Mouse (Mus musculus) fat pad, adult 2 months (tissue): ENCODE measurements around the gene Bend3.

Experiments used
- DNase-seq: peaks from one replicate; pipeline ENCODE4 v3.0.0-alpha.2; 2011; ENCODE audit warnings: low read depth, low spot score; ENCODE audit errors: extremely low read depth

The Bend3 gene

DNA sequence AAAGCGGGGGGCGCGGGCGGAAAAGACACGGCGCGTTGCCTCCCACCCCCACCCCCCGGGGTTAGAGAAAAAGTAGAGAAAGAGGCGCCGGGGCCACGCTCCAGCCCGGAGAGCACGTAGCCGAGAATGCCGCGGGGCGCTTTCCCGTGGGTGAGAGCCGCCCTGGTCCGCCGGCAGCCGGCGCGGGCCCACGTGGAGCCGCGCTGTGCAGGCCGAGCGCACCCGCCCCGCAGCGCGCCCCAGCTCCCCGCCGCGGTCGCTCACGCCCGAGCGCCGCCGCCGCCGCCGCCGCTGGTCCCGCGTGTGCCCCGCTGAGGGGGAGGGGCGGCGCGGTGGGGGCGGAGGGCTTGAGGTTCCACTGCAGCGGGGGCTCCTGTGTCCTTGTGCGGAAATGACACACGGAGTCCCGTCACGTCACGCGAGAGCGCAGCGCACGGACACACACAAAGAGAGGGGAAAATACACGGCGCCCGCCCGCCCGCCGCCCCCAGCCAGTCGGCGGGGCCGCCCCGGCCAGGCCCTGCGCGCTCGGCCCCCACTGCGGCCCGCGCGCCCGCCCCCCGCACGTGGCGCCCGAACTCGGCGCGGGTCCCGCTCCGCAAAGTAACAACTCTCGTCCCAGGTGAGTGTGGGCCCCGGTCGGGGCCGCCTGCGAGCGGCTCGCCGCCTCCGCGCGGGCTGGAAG lies at the start of gene Bend3:
Gene Bend3 (plus strand): TSS at position 81 of the 685 bp plus-strand sequence.
- no peak for DNase-seq

DNA sequence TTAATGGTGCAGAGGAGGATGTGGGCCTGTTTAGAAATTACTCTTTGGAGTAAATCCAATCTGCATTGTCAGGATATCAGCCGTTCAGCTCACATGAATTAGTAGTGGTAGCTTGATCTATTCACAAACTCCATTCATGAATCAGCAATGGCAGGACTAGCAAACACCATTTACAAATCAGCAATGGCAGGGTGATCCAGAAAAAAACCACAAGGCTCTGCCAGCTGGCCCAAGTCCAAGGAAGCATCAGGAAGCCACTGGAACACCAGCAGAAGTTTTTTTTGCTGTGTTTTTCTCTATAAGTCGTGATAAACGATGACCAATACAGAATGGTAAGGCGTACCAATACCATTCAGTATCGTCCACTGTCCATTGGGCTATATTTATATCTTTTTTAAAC lies 48.0 kb upstream of the Bend3 start:
- no peak for DNase-seq

DNA sequence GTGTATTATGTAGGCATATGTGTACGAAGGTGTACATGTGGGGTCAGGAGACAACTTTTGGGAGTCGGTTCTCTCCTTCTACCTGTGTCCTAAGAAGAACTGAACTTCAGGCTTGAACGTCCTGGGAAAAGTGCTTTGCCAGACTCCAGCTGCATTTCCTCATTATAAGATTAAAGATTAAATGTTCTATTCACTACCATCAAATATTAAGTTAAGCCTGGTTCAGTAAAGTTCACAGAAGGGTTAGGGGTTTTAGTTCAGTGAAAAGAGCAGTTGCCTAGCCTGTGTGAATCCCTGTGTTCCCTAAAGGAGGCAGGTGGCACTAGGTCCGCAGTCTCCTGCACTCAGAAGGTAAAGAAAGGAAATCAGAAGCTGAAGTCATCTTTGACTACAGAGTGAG lies 44.3 kb upstream of the Bend3 start:
- DNase-seq: no peak

DNA sequence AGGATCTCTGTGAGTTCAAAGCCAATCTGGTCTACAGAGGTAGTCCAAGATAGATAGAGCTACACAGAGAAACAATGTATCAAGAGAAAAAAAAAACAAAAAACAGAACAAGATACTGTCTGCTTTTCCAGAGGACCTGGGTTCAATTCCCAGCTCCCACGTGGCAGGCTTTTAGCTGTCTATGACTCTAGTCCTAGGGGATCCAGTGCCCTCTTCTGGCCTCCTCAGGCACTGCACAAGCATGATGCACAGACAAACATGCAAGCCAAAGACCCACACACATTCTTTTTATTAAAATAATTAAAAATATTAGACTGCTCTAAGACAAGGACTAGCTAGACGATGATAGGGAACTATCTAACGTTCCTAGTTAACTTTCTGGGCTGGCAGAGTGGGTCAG lies 42.9 kb upstream of the Bend3 start:
- DNase-seq: no peak

DNA sequence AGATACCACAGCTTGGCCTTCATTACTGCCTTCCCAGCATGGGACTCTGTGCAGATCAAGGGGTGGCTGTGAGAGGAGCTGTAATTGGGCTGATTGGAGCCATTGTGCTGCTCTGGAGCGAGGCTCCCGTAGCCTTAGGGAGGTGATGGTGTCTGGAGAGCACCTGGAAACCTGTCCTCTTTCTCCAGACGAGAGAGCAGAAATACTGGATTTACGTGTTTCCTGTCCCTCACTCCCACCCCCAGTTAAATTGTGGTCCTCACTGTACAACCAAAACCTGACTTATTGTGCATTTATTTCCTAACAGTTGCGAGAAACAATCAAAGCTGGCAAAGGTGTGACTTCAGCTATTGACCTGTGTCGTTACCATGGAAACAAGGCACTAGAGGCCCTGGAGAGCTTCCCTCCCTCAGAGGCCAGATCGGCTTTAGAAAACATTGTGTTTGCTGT lies 39.1 kb upstream of the Bend3 start:
- DNase-seq: no peak

DNA sequence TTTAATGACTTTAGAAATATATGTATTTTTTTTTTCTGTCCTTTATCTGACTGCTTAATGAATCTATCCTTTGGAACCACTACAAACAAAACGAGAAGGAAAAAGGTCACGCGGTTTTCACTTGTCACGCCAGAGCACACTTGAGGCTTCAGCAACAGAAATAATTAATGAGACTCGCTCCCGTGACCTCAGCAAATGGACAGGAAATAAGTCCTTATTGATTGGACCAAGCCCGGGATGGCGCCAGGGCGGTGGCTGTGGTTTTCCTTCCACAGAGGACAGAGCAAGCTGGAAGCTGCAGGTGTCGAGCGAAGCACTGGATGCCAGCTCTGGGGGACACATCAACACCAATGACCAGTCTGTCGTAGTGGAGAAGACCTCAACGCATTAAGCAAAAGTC lies 38.6 kb upstream of the Bend3 start:
- DNase-seq: no peak

DNA sequence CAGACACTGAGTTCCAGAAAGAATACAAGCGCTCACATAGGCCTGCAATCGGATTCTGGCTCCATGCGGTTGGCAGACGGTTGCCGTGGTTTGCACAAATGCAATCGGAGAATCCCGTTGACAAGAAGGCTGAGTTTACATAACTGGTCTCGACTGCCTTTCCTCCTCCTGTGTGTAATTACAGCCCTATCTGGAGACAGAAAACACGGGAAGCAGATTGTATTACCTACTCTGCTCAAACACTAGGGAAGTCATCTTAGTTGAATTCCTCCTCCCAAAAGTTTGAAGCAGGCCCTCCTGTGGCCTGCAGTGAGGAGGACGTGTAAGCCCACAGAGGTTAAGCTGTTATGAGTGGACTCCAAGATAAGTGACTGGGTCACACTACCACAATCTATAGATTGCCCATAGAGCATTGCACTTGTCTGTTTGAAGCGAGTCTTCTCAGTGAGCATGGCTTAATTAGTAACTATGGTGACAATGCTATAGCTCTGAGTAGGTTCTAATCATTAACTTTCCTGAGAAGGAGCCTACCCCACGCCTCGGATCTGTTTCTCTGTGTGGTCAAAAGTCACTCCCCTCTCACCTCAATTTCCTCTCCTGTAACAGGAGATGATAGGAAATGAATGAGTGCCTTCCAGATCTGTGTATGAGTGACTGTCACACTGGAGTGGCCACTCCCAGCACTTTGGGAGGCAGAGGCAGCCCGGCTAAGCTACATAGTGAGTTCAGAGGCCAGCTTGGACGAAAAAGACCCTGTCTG lies 37.5 kb upstream of the Bend3 start:
- no peak for DNase-seq

DNA sequence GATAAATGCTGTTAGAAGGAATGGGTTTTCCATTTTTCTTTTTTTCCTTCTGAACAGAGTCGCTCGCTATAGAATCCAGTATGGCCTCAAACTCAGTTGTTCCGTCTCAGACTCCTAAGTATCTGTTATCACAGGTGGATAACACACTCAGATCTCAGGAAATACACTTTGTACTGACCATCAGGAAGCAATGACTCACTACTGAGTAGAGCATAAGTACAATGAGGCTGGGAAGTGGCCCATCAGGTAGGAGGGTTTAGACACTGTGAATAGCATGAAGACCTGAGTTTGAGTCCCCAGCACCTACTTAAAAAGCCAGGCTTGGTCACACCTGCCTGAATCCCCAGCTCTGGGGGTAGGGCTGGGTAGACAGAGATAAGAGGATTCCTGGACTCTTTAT lies 30.0 kb upstream of the Bend3 start:
- no peak for DNase-seq

DNA sequence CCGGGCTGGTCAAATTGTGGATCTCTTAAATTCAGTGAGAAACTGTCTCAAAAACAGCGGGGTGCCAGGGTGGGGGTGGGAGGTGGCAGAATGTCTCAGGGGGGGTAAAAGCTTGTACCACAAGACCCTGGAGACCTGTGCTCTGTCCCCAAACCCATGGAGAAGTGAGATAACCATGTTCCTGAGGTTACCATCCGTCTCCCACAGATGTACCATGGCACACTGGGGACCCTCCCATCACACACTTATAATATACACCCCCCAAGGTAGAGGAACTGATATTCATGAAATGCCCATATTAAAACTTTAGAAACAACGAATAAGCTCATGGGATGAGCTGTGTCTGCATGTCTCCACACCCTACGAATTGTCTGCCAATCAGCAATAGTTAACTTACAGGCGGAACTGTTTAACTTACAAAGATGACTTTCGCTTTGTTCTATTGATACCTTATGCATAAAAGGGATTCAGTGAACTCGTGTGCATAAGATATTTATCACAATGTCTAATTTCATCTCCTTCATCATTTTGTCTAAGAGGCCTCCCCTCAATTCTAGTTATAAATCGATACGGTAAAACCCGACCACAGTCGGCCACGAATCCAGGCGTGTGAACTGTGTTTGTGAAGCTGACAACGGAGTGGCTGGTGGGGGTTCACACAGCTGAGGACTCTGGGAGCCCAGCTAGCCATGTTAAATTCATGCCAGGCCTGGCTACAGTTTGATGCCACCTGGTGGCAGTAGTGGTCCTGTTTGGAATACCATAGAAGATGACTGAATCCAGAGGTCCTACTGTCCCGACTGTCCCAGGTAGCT lies 26.6 kb upstream of the Bend3 start:
- DNase-seq: no peak

DNA sequence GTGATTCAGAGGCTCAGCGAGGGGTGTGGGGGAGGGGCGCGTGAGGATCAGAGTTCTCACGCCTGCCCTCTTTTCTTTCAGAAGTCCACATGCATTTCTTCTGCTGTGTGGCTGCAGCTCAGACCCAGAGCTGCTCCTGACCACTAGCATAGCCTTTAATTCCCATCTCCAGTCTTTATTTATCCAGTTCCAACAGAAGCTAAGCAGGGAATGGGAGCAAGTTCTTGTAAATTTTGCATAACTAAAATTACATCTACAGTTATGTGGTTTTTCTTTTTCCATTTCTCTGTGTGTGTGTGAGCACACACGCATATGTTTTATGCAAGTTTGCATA lies 26.0 kb upstream of the Bend3 start:
- DNase-seq: no peak

DNA sequence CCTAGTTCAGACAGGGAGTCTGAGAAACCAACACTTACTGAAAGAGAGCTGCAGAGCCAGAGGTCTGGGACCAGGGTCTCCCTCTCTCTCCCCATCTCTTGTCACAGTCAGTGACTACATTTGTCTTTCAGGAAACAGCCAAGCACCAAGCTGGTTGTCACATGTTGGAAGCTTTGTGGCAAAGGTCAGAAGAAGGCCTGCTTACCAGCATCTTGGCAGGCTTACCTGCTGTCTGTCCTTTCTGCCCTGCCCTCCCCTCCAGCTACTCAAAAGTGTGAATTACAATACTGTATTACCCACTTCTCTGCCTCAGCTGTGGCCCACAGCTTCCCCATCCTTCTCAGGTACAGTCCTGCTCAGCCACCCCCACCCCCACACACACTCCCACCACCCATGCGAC lies 24.4 kb upstream of the Bend3 start:
- no peak for DNase-seq

DNA sequence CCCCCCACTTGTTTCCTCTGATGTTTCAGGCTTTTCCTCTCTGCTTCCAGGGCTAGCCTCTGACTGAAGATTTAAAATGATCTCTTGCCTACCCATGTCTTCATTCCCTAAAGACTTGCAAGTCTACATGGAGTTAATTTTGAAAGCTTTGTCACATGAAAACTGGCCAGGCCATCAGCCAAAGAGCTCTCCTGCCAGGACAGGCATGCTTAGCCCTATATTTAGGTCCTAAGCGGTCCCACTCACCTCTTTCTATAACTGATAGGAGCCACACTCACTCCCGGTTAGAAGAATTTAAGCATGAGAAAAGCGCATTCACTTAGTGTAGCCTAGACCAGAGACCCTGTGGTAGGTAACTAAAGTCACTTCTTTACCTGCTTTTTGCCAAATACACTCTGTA lies 24.0 kb upstream of the Bend3 start:
- no peak for DNase-seq

DNA sequence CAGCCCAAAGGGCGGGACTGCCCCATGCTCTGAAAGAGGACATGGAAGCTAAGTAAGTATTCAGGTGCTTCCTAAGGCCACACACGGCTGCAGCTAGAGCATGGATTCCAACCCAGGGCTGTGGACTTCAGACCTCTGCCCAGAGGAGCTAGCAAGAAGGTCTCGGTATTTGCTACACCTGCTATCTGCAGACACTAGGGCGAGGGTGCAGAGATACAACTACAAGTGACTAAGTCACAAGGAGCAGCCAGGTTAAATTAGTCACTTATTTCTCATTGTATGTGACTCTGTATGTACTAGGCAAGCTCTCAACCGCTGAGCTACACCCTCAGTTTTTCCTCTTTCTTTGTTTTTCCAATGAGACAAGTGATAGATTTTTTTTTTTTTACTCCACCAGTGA lies 15.8 kb upstream of the Bend3 start:
- no peak for DNase-seq

DNA sequence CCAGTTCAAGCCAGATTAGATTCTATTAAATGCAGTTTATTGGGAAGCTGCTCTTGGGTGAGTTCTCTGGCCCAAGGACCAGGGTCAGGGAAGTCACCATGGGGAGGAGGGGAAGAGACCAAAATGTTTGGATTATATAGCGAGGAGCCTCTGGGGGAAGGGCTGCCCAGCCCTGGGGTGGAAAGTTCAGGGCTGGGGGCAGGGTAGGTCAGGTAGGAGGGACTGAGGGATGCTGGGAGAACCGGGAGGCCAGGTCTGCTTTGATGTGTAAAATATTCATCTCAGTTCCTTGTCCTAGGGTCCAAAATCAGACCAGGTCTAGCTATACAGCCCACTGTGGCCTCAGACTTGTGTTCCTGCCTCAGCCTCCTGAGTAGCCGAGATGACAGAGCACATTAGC lies 15.4 kb upstream of the Bend3 start:
- no peak for DNase-seq

DNA sequence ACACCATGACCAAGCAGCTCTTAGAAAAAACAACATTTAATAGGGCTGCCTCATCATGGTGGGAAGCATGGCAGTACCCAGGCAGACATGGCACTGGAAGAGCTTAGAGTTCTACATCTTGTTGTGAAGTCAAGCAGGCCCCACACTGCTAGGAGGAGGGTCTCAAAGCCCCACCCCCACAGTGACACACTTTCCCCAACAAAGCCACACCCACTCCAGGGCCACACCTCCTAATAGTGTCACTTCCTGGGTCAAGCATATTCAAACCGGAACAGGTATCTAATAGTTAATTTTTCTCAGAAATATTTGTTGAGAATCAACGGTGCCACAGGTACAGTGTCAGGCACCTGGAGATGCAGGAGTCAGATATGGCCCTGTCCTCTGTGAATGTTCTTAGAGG lies 12.4 kb upstream of the Bend3 start:
- no peak for DNase-seq

DNA sequence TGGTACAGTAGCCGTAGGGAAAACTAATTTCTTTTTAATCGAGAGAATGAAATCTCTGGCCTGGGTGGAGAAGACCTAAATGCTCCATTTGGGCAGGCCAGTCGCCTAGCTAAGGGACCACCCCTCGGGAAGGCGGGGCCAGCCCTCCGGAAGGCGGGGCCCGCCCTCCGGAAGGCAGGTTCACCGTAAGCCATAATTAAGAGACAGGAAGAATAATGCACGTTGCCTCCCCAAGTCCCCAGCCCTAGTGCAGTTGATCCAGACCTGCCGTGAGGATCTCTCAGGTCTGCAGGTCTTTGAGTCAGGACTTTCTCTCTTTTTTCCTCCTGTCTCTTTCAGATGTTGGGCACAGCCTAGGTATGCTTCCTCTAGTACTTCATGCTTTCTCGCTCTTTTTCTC lies 11.0 kb upstream of the Bend3 start:
- no peak for DNase-seq

DNA sequence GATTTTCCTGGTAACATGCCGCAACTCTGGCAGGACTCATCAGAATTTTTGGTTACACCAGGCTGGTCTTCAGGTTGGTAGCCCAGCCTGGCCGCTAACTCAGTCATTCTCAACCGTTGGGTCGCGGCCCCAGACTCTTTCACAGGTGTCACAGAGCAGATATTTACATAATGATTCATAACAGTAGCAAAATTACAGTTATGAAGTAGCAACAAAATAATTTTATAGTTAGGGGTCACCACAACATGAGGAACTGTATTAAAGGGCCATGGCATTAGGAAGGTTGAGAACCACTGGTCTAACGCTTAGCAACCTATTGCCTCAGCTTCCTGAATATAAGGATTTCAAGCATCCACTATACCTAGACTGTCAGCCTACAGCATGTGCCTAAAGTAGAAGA lies 10.3 kb upstream of the Bend3 start:
- no peak for DNase-seq

DNA sequence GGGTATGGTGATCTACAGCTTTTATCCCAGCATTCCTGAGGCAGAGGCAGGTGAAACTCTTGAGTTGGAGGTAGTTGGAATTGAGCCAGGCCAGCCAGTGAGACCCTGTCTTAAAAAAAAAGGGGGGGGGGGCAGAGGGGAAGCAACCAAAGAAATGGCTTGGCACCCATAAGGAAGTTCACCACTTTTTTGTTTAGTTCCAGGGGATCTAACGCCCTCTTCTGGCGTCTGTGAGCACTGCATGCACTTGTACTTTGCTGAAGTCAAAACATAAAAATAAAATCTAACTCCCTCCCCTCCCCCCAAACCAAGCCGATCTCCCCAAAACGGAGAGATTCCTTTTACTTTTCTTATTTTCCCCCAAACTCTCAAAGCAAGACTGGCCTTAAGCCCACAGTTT lies 3.3 kb upstream of the Bend3 start:
- no peak for DNase-seq

DNA sequence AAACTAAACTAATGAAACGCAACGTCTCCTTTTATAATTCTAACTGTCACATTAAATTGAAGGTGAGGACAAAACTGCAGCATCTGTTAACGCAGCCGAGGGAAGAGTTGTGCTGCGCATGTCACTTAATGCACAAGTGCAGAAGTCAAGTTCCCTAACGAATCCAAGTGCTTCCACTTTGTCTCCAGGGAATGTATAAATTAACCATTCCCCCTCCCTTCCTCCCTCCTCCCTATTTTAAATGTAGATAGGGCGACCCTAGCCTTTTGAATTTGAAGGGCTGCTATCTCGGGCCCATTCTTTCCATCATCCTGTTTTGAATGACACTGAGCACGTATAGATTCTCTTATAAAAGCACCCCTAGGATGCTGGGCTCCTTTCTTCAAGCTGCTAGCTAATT lies 1.2 kb upstream of the Bend3 start:
- no peak for DNase-seq

DNA sequence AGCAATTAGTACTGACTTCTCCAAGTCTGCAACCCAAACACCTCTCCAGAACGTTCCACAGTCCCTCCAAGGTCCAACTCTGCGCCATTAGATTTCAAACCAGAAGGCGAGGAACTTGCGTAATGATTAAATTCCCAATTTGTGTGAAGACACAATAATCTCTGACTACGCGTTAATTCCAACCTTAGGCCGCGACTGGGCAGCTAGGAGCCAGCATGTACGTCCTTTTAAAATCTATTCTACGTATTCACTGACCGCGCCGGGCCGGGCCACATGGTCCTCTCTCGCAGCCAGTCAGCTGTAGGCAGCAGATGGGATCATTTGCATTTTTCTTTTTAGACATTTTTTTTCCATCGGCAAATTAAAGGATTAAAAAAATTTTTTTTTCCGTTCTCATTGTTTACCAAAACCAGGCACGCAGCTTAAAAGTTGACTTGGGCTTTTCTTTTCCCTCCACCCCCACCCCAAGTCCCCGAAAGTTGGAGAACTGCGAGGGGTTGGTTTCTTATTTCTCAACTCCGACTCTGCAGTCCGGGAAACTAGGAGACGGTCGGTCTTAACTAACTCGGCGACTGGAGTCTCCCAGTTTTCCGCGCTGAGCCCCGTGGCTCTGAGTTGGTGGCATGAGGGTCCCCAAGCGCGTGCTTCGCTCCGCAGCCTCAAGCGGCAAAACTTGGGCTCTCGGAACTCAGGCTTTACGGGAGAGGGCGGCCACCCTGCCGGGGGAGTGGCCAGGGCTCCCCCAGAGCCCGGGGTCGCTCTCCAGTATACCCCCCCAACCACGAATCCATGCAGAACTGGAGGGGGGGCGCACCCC lies 558 bp upstream of the Bend3 start:
- no peak for DNase-seq

DNA sequence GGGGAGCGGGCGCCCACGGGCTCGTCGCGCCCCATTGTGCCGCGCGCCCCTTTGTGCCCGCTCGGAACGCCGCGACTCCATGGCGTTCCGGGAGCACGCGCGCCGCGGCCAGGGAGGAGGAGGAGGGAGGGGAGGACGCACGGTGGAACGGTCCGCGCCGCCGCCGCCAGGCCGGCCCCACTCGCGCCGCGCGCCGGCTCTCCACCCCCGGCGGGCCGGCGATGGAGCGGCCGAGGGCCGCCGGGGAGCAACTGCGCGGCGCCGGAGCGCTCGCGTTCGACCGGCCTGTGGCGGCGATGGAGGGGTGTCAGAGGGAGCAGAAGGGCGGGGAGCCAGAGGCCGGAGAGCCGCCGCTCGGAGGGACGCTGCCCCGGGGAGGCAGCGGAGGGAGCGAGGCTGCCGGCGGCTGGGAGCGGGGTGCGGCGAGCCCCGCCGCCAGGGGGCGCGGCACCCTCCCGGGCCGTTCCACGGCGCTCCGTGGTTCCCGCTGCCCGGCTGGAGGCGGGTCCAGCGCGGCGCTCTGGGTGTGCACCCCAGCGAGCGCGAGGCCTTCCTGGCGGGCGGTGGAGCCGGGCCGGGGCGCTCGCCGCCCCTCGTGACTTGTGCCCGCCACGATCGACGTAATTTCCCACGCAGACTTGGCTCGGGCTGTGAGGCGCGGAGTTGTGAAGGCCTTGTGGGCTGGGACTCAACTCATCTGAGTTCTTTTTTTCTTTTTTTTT lies 966 bp downstream of the Bend3 start:
- no peak for DNase-seq
